Mouse (Mus musculus) naive thymus-derived CD4-positive, alpha-beta T cell, adult 2 months (primary cell): ENCODE measurements around the gene Shld1.
A peak's percentile ranks its signal among the peaks of the same experiment; 100 is the strongest.

Experiments used
- DNase-seq: peaks from one replicate; pipeline ENCODE4 v3.0.0-alpha.2; 2011; ENCODE audit warnings: low read depth

The Shld1 gene

DNA sequence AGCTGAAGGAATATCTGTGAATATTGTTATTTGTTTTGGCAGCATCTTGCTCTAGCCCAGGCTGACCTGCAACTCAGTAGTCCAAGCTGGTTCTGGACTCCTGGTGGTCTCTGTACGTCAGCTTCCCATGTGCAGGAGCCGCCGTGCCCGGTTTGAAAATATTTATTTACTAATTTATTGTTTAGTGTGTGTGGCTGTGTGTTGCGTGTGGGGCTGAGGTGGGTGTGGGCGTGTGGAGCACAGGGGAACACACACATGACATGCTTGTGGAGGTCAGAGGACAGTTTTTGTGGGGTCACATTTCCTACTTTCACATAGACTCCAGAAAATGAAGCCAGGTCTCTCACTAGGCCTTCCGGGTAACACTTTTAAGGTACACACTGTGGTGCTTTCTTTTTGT lies 37.8 kb downstream of the Shld1 start:
- DNase-seq, result no peak

DNA sequence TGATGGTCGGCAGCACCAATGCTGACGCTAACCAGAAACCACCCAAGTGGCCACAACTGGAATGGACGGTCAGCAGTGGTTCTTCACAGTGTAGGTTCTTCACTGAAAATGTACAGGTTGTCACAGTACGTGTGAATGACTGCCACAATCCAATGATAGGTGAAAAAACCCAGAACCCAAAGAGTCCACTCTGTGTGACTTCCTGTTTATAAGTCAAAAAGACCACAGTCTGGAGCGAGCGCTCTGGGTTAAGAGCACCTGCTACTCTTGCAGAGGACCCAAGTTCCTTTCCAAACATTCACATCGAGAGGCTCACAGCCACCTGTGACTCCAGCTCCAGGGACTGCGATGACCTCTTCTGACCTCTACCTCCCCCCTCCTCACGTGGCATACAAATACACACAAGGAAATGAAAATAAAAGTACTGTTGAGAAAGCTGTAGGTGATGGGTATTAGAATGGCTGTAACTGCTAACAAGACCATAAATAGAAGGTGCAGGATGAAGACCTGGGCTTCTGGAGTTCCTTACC lies 38.7 kb downstream of the Shld1 start:
- DNase-seq, result peak; percentile 37

DNA sequence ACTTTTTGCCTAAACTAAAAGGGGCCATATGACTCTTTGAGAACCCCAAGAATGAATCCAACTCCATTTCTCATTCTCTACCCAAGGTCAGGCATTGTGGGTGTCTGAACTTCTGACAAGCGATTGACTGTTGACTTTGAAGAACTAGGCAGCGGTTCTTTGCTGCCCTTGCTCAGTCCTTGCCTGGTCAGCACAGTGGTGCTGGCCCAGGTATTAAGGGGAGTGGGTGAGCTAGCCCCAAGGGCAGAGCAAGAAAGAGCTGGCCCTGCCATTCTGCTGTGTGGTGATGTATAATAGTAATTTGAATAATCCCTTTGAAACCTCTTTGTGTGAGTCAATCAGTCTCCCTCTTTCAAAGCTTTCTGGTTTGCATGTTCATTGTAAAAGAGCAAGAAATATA lies 39.4 kb downstream of the Shld1 start:
- DNase-seq, result no peak

DNA sequence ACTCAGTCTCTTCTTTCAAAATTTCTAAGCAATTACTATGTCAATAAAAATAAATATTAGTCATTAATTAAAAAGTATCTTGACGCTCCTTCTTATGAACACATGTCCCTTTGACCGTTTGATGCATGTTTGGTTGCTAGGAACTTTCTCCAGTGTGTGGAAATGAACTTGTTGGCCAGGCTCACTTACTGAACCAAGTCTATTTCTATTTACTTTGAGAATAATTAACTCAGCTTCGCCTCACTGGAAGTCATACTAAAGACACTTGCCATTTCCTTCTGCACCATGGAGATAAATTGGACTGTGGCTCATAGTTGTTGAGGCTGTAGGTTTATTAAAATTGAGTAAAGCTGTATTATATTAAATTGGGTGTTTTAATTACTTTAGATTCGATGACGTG lies 46.2 kb downstream of the Shld1 start:
- no peak for DNase-seq

DNA sequence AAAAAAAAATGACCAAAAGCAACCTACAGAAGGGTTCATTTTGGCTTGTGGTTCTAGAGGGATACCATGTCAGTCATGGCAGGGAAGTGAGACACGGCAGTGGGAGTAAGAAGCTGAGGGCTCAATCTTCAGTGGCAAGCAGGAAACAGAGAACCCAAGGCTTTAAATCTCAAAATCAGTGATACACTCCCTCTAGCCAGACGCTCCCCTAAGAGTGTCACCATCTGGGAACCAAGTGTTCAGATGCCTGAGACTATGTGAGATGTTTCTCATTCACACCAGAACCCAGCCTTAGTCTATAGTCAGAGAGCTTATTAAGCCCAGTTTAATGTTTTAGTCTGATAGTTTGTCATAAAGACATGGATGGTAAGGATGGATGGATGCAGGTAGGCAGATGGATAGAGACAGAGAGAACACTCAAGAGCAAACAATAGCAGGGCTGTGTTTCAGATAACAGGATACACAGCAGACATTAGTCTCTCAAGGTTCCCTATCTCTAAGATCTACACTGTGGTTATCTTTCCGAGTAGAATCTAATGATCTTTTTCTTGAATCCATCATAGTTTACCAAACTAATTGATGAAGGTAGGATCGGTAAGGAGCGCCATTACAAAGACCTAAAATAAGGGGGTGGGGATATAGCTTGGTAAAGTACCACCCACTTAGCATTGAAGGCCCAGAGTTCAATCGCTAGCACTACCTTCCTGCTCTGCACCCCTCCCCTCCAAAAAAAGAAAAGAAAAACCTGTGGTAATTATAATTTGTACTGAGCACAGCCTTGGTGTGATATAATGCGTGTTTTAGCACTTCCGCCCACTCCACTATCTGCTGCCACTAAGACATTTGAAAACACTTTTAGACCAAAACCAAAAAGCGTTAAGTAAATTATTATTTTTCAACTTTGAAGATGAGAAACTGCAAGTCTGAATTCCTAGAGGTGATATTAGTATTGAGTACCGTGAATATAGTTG lies 47.2 kb downstream of the Shld1 start:
- no peak for DNase-seq

DNA sequence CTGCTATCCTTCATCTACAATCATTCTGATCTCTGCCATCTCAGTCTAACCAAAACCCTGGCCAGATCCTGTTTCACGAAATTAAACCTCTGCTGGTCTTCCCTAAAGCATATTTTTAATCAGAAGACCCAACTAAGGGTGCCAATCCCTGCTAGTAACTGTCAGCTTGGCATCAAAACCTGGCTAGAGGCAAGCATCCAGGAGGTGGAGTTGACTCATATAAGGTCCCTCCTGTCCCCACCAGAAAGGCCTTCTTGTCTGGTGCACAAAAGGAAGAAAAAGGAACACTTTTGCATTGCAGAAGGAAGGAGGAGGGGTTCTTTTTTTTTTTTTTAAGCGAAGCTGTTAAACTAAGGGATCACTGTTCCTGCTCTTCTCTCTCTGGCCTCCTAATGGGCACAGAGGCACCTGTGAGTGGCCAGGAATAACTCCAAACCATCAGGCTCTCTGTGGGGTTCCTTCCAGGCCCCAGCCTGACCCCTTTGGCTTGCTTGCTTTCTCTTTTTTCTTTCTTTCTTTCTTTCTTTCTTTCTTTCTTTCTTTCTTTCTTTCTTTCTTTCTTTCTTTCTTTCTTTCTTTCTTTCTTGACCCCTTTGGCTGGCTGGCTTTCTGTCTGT lies 52.2 kb downstream of the Shld1 start:
- no peak for DNase-seq

DNA sequence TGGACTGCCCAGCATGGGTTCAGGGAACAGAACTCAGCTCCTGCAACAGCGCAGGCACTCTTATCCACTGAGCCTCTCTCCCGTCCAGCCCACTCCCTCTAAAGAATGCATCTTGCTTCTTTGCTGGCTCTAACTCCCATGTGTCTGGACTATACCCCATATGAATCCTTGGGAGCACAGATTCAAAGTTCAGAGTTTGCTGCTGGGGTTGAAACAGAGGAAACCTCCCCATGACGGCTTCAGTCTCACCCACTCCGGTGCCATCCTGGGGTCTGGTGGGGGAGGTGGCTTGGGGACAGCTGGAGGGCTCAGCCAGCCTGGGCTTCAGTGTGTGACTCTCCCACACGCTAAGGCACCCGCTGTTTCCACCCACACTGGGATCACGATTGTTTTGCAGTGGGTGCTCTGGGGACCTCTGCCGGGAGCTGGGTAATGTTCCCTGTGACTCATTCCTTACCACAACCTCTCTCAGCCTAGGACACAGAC lies 55.2 kb downstream of the Shld1 start:
- no peak for DNase-seq

DNA sequence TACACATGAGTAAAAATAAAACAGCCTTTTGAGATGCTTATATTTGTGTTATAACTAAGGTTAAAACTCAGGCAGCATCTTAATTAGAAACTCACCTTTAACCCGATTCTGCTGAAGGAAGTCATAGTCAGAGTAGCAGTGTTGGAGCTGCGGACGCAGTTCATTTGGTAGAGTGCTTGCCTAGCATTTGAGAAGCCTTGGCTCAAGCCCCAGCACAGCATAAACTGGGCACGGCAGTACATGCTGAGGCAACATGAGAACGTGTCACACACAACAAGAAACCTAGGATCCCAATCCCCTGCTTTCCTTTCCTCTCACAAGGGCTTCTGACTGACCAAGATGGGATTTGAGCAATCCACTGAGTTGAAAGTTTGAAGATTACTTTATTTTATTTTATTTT lies 58.1 kb downstream of the Shld1 start:
- DNase-seq, result no peak

DNA sequence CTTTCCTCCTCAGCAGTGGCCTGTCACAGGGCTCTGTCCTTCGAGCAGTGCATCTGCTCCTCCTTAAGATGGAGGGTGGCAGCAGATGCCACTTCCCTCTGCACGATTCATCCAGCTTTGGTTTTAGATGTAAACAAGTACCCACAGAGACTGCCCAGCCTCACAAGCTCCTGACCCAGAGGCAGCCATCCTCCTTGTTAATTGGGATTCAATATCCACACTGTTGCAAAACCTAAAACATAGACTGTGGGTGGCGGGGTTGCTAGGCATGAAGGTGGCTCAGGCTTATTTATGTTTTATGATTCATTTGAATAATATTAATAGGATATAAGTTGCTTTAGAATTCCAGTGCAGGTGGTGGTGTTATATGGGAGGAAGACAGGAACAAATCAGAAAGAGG lies 59.4 kb downstream of the Shld1 start:
- no peak for DNase-seq

DNA sequence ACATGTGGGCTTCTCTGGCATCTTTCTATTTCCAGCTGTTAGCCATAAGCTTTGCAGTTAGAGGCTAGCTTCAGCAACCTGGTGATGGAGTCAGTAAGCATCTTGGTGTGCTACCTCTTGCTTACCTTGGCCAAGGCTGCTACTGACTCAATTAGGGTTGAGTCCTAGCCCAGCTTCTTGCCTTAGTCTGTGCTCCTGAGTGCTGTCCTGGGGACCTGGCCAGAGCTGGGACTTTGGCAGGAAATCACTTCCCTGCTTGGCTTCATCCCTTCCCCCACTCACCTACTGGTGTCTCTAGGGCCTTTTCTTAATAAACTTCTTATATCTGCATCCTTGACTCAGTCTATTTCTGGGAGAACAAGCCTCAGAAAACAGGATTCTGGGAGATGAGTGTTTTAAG lies 64.0 kb downstream of the Shld1 start:
- DNase-seq, result no peak

DNA sequence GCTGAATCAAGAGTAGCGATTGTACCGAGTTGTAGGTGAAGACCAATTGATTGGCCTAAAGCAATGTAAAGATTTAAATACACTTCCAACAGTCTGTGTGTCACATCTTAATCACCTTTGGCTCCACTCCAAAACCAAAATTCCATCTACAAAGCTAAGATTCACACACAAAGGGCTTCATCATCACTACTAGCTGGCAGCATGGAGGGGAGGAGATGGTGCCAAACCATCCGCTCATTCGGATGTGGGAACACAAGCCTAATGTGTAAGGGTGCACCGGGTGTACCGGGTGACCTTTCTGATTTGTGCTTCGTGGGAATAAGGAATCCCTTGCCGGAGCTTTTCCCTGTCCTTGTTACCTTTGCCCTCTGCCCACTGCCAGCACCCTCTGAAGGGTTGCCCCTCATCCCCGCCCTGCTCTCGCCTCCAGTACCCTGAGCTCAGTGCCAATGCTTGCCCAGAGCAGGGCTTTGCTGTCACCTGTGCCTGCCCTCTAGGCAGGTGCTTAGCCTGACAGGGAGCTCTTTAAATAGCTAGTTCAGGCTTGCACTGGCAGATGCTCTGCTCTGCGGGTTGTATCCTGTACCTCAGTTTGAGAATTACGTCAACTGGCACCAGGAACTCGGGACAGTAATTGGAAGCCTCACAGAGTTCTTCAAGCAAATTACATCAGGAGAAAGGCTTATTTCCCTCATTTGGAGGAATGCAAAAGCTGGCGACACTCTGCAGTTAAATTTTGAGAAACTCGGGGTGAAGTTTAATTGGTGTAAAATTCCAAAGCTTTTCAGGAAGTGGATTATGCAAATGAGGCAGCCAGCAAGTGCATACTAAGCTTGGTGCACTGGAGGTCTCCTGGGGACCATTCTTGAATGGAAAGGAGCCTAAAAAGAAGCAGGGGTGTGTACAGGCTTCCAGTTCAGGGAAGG lies 64.7 kb downstream of the Shld1 start:
- DNase-seq, result no peak

DNA sequence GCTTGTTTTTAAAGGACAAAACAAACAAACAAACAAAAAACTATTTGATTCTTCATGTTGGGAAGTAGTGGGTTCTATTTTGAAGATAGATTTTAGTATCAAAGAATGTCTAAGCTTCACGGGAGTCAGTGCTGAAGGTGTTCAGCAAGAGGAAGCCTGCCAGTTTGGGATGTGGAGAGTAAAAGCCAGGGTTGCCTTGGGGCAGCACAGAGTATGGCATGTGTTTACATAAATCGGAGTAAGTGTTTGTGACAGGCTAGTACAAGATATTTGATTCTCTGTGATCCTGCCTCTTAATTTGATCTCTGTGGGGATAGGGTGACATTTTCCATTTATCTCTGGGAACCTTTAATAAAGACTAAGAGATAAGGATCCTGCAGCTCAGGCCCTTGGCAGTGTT lies 65.7 kb downstream of the Shld1 start:
- DNase-seq, result no peak

DNA sequence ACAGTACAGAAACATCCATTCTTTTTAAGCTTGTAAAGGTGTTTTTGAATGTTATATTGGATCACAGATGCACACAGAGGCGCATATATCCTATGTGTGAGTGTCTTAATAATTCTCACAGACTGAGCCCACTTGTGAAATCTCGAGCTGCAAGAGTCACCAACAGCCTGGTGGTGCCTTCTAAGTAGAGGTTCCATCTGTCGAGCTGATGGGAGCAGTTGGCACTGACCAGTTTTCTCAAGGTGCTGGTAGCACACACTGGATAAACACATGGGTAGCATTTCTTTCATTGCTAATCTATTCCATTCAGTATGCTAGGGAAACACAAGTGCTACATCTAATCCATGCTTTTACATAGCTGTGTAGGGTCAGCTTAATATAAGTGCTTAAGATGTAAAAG lies 66.4 kb downstream of the Shld1 start:
- no peak for DNase-seq

DNA sequence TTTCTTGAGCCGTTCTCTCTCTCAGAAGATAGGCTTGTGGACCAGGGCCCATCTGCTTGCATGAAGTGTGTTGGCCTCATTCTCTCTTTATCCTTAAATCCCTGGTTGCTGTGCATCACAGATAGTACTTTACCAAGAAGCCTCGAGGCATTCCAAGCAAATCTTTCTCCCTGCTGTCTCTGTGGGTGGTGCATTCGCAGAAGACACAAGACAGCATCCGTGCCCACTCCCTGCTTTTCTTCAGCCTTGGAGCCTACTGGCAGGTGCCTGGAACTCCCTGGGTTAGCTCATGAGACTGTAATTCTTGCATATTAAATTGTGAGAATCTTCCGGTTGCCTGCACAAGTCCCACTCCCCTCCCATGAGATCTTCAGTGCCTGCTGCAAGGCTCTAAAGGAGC lies 71.2 kb downstream of the Shld1 start:
- DNase-seq, result no peak

DNA sequence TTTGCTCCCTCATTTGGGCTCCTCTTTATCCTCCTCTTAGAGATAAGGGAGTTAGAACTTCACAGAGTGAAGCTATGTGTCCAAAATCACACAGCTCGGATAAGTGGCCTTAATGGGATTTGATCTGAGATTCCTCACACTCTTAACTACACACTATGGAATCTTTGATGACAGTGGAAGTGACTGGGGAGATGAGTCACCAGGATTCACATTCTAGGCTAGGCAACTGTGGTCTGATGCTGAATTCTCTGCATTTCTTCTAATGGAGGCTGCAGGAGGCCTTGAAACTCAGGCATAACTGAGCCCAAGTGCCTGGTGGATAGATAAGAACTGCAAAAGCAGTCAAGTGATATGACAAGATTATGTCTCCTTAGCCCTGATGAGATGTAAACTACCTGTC lies 84.1 kb downstream of the Shld1 start:
- DNase-seq, result no peak

DNA sequence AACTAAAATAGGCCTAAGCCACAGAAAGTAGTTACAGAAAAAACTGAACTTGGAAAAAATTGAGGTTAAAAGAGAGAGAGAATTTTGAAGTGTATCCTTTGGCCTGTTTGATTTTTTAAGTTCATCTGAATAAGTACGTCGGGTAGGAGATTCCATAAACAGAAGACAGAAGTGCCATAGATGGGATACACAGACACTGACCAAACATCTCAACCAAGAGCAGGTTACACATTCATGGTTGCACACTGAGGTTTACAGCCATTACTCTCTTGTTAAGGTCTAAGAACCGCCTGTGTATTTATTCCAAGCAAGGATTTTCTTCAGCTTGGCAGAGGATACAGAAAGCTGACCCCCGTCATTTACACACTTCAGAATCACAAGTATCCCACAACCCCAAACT lies 94.2 kb downstream of the Shld1 start, which contains the start of gene Chgb:
Gene Chgb (plus strand): TSS at position 301 of the 400 bp plus-strand sequence.
- no peak for DNase-seq

DNA sequence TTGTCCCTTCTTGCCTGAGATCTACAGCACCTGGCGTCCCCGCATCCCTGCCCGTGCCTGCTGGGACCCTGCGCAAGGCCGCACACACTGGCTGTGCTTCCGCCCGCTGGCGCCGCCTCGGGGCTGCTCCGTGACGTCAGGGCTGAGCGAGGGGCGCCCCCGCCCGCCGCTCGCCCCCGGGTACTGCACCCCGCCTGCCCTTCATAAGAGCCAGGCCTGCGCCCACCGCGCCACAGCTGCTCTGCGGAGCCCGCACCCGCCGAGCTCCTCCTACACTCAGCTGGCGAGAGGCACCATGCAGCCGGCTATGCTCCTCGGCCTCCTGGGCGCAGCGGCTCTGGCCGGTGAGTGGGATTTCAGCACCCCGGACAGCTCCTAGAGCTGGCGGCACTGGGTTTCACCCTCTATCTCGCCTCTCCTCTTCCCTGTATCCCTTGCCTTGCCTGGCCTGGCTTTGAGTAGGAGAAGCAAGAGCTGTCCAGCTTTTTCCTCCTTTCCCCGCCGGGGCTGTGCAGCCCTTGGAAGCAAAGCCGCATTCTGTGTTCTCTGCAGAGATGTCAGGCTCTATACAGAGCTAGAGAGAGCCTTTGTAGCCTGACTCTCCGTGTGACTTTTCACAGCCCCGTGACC lies 94.8 kb downstream of the Shld1 start:
- DNase-seq, result peak; percentile 55

DNA sequence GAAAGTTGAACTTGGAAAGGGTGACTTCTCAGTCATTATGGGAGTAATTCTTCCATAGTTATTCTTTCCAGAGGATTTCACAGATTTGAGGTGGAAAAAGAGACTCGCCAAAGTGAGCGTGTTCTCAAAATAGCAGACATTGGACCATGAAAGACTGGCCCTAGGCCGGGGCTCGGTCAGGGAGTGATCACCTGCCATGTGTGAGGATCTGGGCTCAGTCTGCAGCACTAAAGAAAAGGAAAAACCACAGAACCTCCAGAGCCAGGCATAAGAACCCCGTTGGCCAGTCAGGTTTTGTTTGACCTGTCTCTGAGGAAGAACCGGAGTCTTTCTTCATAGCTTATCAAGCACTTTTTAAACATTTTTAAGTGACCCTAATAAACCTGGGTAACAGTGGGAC lies 97.3 kb downstream of the Shld1 start:
- no peak for DNase-seq

DNA sequence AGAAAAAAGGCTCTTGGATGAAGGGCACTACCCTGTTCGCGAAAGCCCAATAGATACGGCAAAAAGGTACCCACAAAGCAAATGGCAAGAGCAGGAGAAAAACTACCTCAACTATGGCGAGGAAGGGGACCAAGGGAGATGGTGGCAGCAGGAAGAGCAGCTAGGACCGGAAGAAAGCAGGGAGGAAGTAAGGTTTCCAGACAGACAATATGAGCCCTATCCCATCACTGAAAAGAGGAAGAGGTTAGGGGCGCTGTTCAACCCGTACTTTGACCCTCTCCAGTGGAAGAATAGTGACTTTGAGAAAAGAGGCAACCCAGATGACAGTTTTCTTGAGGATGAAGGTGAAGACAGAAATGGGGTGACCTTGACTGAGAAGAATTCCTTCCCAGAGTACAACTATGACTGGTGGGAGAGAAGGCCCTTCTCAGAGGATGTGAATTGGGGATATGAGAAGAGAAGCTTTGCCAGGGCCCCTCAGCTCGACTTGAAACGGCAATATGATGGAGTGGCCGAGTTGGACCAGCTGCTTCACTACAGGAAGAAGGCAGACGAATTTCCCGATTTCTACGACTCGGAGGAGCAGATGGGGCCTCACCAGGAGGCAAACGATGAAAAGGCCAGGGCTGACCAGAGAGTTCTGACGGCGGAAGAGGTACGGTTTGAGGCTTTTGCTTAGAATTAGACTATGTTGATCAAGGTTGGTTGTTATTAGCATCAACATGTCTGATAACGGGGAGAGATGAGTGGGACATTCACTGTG lies 106.9 kb downstream of the Shld1 start:
- no peak for DNase-seq

DNA sequence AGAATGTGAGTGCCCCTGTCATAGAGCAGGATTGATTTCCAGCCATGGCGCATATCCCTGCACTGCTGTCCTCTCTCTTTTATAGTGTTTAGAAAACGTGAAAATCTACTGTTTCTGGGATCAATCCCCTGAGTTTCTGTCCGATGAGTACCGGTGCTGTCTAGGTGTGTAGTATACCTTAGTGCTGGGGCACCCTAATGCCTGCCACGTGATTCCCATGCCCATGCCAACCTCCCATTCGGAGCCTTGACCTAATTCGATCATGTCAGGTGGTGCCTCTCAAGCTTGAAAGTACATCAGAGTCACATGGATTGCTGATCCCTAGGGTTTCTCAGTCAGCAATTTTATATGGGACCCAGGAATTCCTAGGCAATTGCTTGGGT lies 107.5 kb downstream of the Shld1 start:
- DNase-seq, result no peak
